Mouse (Mus musculus): ENCODE measurements around the gene Tmod1. TPM values are rescaled to one million over a fixed set of nuclear protein-coding genes. Genes with fewer than 3 reads are reported as not detected.

Gene Tmod1
- polyA plus RNA-seq, 1 experiment from 2014 or later: 220 TPM

- Histone ChIP-seq H3K9me3 (ENCODE audit: control insufficient read depth, low read length) (no peaks in the 10 kb centered on the region), H3K4me1 (ENCODE audit: control insufficient read depth in 2 of 2, insufficient read depth in 2 of 2, low read length in 2 of 2) (peaks cover 44 to 66% of the 10 kb centered on the region in 2 experiments), H3K36me3 (ENCODE audit: control insufficient read depth, insufficient read depth, low read length) (peaks cover 56% of the 10 kb centered on the region), H3K9ac (ENCODE audit: low read length) (no peak overlapping the region), H3K27me3 (ENCODE audit: control insufficient read depth, insufficient read depth, low read length) (no peaks in the 10 kb centered on the region), H3K4me3 (ENCODE audit: control insufficient read depth in 1 of 2, insufficient read depth in 1 of 2, low read depth in 1 of 2, low read length in 2 of 2) (no peak overlapping the region), H3K27ac (replicated peaks in 1 of 2; ENCODE audit: control insufficient read depth in 1 of 2, insufficient read depth in 1 of 2, low read depth in 2 of 2, low read length in 2 of 2) (no peak overlapping the region), H3K4me2 (ENCODE audit: low read length) (no peak overlapping the region)
- WGBS: 52% methylated on average over 1 of the region's 1 CpGs
- no peak for ATAC-seq (ENCODE audit: insufficient number of reproducible peaks, insufficient read depth, low FRiP score, low read depth)
Observed at GRCm38 (mm10) chr4:46068573-46068972, 29.8 kb downstream of the Tmod1 start.

- H3K27ac ChIP-seq (replicated peaks in 1 of 2; ENCODE audit: control insufficient read depth in 1 of 2, insufficient read depth in 1 of 2, low read depth in 2 of 2, low read length in 2 of 2): no peak overlapping the region
- 88% methylated on average over 6 of the region's 6 CpGs for WGBS
- peaks cover 35 to 64% of the 10 kb centered on the region in 2 experiments for H3K4me1 ChIP-seq (ENCODE audit: control insufficient read depth in 2 of 2, insufficient read depth in 2 of 2, low read length in 2 of 2)
- H3K4me2 ChIP-seq (ENCODE audit: low read length): no peak overlapping the region
- no peak overlapping the region for H3K9ac ChIP-seq (ENCODE audit: low read length)
- H3K27me3 ChIP-seq (ENCODE audit: control insufficient read depth, insufficient read depth, low read length): no peaks in the 10 kb centered on the region
- H3K36me3 ChIP-seq (ENCODE audit: control insufficient read depth, insufficient read depth, low read length): peaks cover 52% of the 10 kb centered on the region
- no peak for ATAC-seq (ENCODE audit: insufficient number of reproducible peaks, insufficient read depth, low FRiP score, low read depth)
- no peaks in the 10 kb centered on the region for H3K9me3 ChIP-seq (ENCODE audit: control insufficient read depth, low read length)
- no peak overlapping the region for H3K4me3 ChIP-seq (ENCODE audit: control insufficient read depth in 1 of 2, insufficient read depth in 1 of 2, low read depth in 1 of 2, low read length in 2 of 2)
Observed at GRCm38 (mm10) chr4:46069851-46070482, 31.2 kb downstream of the Tmod1 start.

DNA sequence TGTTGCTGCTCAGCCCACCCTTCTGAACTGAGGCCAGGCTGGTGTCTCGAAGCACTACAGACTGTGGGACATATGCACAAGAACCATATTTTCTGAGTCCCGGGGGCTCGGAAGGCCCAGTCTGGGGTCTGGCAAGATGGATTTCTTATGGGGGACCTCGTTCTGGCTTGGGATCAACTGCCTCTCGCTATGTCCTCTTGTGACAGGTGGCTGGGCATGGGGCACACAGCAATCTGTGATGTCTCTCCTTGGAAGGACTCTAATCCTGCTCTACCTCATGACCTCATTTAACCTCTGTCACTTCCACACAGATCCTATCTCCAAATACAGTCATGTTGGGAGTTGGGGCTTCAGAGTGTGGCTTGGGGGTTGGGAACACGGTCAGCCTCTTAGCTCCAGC lies 33.9 kb downstream of the Tmod1 start:
- Histone ChIP-seq H3K9me3 (ENCODE audit: control insufficient read depth, low read length) (no peaks in the 10 kb centered on the region), H3K27me3 (ENCODE audit: control insufficient read depth, insufficient read depth, low read length) (no peaks in the 10 kb centered on the region), H3K36me3 (ENCODE audit: control insufficient read depth, insufficient read depth, low read length) (peaks cover 47% of the 10 kb centered on the region), H3K4me2 (ENCODE audit: low read length) (no peak overlapping the region), H3K9ac (ENCODE audit: low read length) (no peak overlapping the region), H3K4me1 (ENCODE audit: control insufficient read depth in 2 of 2, insufficient read depth in 2 of 2, low read length in 2 of 2) (peaks cover 27 to 60% of the 10 kb centered on the region in 2 experiments), H3K4me3 (ENCODE audit: control insufficient read depth in 1 of 2, insufficient read depth in 1 of 2, low read depth in 1 of 2, low read length in 2 of 2) (no peak overlapping the region), H3K27ac (replicated peaks in 1 of 2; ENCODE audit: control insufficient read depth in 1 of 2, insufficient read depth in 1 of 2, low read depth in 2 of 2, low read length in 2 of 2) (peak overlapping the region; percentile 23 to 83)
- 52% methylated on average over 6 of the region's 6 CpGs for WGBS
- no peak for ATAC-seq (ENCODE audit: insufficient number of reproducible peaks, insufficient read depth, low FRiP score, low read depth)

- Histone ChIP-seq H3K4me1 (ENCODE audit: control insufficient read depth in 2 of 2, insufficient read depth in 2 of 2, low read length in 2 of 2) (peaks cover 22 to 51% of the 10 kb centered on the region in 2 experiments), H3K9ac (ENCODE audit: low read length) (no peak overlapping the region), H3K4me2 (ENCODE audit: low read length) (peak overlapping the region; percentile 34), H3K36me3 (ENCODE audit: control insufficient read depth, insufficient read depth, low read length) (peaks cover 47% of the 10 kb centered on the region), H3K27ac (replicated peaks in 1 of 2; ENCODE audit: control insufficient read depth in 1 of 2, insufficient read depth in 1 of 2, low read depth in 2 of 2, low read length in 2 of 2) (peak overlapping the region in 1 of 2 experiments; percentile 83; a peak in 3 of 4 replicates), H3K27me3 (ENCODE audit: control insufficient read depth, insufficient read depth, low read length) (no peaks in the 10 kb centered on the region), H3K9me3 (ENCODE audit: control insufficient read depth, low read length) (no peaks in the 10 kb centered on the region), H3K4me3 (ENCODE audit: control insufficient read depth in 1 of 2, insufficient read depth in 1 of 2, low read depth in 1 of 2, low read length in 2 of 2) (no peak overlapping the region)
- peak; percentile 84 for ATAC-seq (ENCODE audit: insufficient number of reproducible peaks, insufficient read depth, low FRiP score, low read depth)
- WGBS: 8% methylated on average over 4 of the region's 4 CpGs
Observed at GRCm38 (mm10) chr4:46073736-46074135, 35.0 kb downstream of the Tmod1 start.

- Histone ChIP-seq H3K4me1 (ENCODE audit: control insufficient read depth in 2 of 2, insufficient read depth in 2 of 2, low read length in 2 of 2) (peaks cover 22 to 51% of the 10 kb centered on the region in 2 experiments), H3K9ac (ENCODE audit: low read length) (no peak overlapping the region)
Observed at GRCm38 (mm10) chr4:46075664-46076063, 36.9 kb downstream of the Tmod1 start.

GRCm38 (mm10) chr4:46076892-46077291 lies 38.2 kb downstream of the Tmod1 start:
- Histone ChIP-seq H3K9me3 (ENCODE audit: control insufficient read depth, low read length) (no peaks in the 10 kb centered on the region), H3K4me1 (ENCODE audit: control insufficient read depth in 2 of 2, insufficient read depth in 2 of 2, low read length in 2 of 2) (peaks cover 20 to 48% of the 10 kb centered on the region in 2 experiments), H3K4me2 (ENCODE audit: low read length) (no peak overlapping the region), H3K36me3 (ENCODE audit: control insufficient read depth, insufficient read depth, low read length) (peaks cover 41% of the 10 kb centered on the region), H3K4me3 (ENCODE audit: control insufficient read depth in 1 of 2, insufficient read depth in 1 of 2, low read depth in 1 of 2, low read length in 2 of 2) (no peak overlapping the region), H3K27ac (replicated peaks in 1 of 2; ENCODE audit: control insufficient read depth in 1 of 2, insufficient read depth in 1 of 2, low read depth in 2 of 2, low read length in 2 of 2) (peak overlapping the region in 1 of 2 experiments; percentile 24; a peak in 1 of 4 replicates), H3K27me3 (ENCODE audit: control insufficient read depth, insufficient read depth, low read length) (no peaks in the 10 kb centered on the region), H3K9ac (ENCODE audit: low read length) (no peak overlapping the region)
- 55% methylated on average over 2 of the region's 2 CpGs for WGBS
- ATAC-seq (ENCODE audit: insufficient number of reproducible peaks, insufficient read depth, low FRiP score, low read depth): no peak

More at GRCm38 (mm10) chr4:46075664-46076063, 36.9 kb downstream of the Tmod1 start:
- Histone ChIP-seq H3K36me3 (ENCODE audit: control insufficient read depth, insufficient read depth, low read length) (peaks cover 50% of the 10 kb centered on the region), H3K27me3 (ENCODE audit: control insufficient read depth, insufficient read depth, low read length) (no peaks in the 10 kb centered on the region), H3K4me2 (ENCODE audit: low read length) (no peak overlapping the region), H3K9me3 (ENCODE audit: control insufficient read depth, low read length) (no peaks in the 10 kb centered on the region), H3K27ac (replicated peaks in 1 of 2; ENCODE audit: control insufficient read depth in 1 of 2, insufficient read depth in 1 of 2, low read depth in 2 of 2, low read length in 2 of 2) (peak overlapping the region in 1 of 2 experiments; percentile 20; a peak in 1 of 4 replicates), H3K4me3 (ENCODE audit: control insufficient read depth in 1 of 2, insufficient read depth in 1 of 2, low read depth in 1 of 2, low read length in 2 of 2) (no peak overlapping the region)
- ATAC-seq (ENCODE audit: insufficient number of reproducible peaks, insufficient read depth, low FRiP score, low read depth): no peak
- 78% methylated on average over 3 of the region's 3 CpGs for WGBS

- no peaks in the 10 kb centered on the region for H3K9me3 ChIP-seq (ENCODE audit: control insufficient read depth, low read length)
- H3K9ac ChIP-seq (ENCODE audit: low read length): no peak overlapping the region
- peaks cover 15 to 32% of the 10 kb centered on the region in 2 experiments for H3K4me1 ChIP-seq (ENCODE audit: control insufficient read depth in 2 of 2, insufficient read depth in 2 of 2, low read length in 2 of 2)
- 92% methylated on average over 4 of the region's 4 CpGs for WGBS
- no peaks in the 10 kb centered on the region for H3K27me3 ChIP-seq (ENCODE audit: control insufficient read depth, insufficient read depth, low read length)
- H3K36me3 ChIP-seq (ENCODE audit: control insufficient read depth, insufficient read depth, low read length): peaks cover 56% of the 10 kb centered on the region
- ATAC-seq (ENCODE audit: insufficient number of reproducible peaks, insufficient read depth, low FRiP score, low read depth): no peak
- H3K4me2 ChIP-seq (ENCODE audit: low read length): no peak overlapping the region
- H3K27ac ChIP-seq (replicated peaks in 1 of 2; ENCODE audit: control insufficient read depth in 1 of 2, insufficient read depth in 1 of 2, low read depth in 2 of 2, low read length in 2 of 2): no peak overlapping the region
- no peak overlapping the region for H3K4me3 ChIP-seq (ENCODE audit: control insufficient read depth in 1 of 2, insufficient read depth in 1 of 2, low read depth in 1 of 2, low read length in 2 of 2)
Observed at GRCm38 (mm10) chr4:46080261-46080660, 41.5 kb downstream of the Tmod1 start.

GRCm38 (mm10) chr4:46082555-46082954 lies 43.8 kb downstream of the Tmod1 start:
- peaks cover 75% of the 10 kb centered on the region for H3K36me3 ChIP-seq (ENCODE audit: control insufficient read depth, insufficient read depth, low read length)
- H3K9me3 ChIP-seq (ENCODE audit: control insufficient read depth, low read length): no peaks in the 10 kb centered on the region
- H3K4me3 ChIP-seq (ENCODE audit: control insufficient read depth in 1 of 2, insufficient read depth in 1 of 2, low read depth in 1 of 2, low read length in 2 of 2): no peak overlapping the region
- no peak overlapping the region for H3K27ac ChIP-seq (replicated peaks in 1 of 2; ENCODE audit: control insufficient read depth in 1 of 2, insufficient read depth in 1 of 2, low read depth in 2 of 2, low read length in 2 of 2)
- H3K27me3 ChIP-seq (ENCODE audit: control insufficient read depth, insufficient read depth, low read length): no peaks in the 10 kb centered on the region
- H3K4me1 ChIP-seq (ENCODE audit: control insufficient read depth in 2 of 2, insufficient read depth in 2 of 2, low read length in 2 of 2): peaks cover 24 to 28% of the 10 kb centered on the region in 2 experiments
- WGBS: 75% methylated on average over 11 of the region's 11 CpGs
- H3K9ac ChIP-seq (ENCODE audit: low read length): no peak overlapping the region
- ATAC-seq (ENCODE audit: insufficient number of reproducible peaks, insufficient read depth, low FRiP score, low read depth): no peak
- H3K4me2 ChIP-seq (ENCODE audit: low read length): no peak overlapping the region

Data from heart, embryonic 14.5 days (tissue).